Mouse (Mus musculus) adrenal gland, adult 10 weeks (tissue): Measurements from ENCODE around the gene Tnip2. TPM values are rescaled to one million over a fixed set of nuclear protein-coding genes. Genes with fewer than 3 reads are reported as not detected.

Experiments used
- polyA plus RNA-seq: library from polyadenylated mRNA; stranded (reverse); fragments of 350-450 nt; fragmentation: Illumina TruSeq; extraction: RNeasy Lipid Tissue Mini Kit (QIAGEN cat#74804); gene quantifications from one replicate; pipeline ENCODE4 v1.2.3, GENCODE M21; 2014; ENCODE audit warnings: low read depth, low replicate concordance

Gene Tnip2
- polyA plus RNA-seq: 6.9 TPM

DNA sequence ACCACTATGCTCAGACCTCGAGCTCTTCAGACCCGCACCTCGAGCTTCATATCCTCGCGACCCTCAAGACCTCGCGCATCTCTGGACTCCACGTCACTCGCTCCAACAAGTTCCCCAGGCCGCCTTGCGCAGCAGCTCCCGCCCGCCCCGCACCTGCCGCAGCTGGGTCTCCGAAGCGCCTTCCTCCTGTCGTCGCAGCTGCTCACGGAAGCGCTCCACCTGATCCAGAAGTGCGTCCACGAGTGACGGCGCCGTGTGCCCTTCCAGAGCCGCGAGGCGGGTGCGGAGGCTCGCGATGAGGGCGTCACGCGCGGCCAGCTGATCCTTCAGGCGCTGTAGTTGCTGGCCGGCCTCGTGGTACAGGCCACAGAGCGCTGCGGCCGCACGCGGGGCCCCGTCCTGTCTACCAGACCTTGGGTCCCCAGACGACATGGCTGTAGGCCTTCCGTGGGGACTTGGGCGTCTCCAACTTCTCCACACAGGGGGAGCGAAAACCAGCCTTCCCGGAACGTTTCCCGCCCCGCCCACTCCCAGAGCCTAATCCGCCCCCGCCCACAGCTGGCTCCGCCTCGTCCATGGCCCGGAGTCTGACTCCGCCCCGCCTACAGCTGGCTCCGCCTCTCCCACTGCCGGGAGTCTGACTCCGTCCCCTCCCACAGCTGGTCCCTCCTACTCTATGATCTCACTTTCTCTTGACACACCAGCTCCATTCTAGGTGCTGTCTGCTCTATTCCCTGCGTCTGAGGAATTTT lies at the start of gene Tnip2:
Tnip2 (minus strand) TSS at position 526 of the 752 bp plus-strand sequence.

DNA sequence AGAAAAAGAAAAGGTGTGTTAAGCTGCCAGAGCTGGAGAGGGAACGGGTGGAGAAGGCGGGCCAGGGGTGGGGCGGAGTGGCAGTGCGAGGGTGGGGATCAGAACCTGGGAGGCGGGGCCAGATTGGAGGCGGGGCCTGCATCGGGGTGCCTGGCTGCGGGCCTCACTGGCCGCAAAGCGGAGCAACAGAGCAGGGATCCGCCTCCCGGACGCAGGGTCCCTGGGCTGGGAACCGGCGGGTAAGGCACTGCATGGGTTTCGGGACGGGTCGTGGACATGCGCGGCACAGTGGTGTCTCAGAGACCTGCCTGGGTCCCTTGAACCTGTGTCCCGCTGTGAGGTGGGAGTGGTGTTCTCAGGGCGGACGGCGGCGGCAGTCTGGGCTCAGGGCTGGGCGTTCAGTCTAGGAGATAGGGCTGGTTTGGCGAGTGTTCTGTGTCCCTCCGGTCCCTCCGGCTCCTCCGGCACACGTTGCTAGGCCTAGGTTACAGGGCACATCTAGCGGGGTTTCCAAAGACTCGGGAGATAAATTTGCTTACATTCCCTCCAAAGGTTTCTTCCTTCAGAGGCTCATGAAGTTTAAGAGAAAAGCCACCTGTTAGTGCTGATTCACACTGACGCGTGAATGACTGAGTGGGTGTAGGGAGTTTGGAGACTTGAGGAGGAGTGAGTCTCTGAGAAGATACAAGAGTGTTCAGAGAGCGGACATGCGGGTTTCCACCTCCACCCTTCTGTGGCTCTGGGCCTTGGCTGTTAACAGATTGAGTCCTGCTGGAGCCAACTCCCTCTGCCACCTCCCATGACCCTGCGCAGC lies 12.1 kb upstream of the Tnip2 start, which contains the start of gene Sh3bp2:
Sh3bp2 (plus strand) TSS at position 176 of the 814 bp plus-strand sequence.

Other genes with a start within 250 kb of the Tnip2 start
- gene Zfyve28, start 225.5 kb downstream of the Tnip2 start, polyA plus RNA-seq: not detected
- not detected for gene Cfap99, start 225.4 kb downstream of the Tnip2 start, polyA plus RNA-seq
- gene Rnf4, start 177.7 kb downstream of the Tnip2 start, polyA plus RNA-seq: 101 TPM
- gene Fam193a, start 144.1 kb downstream of the Tnip2 start, polyA plus RNA-seq: 19.2 TPM
- 1.5 TPM for gene Sh3bp2, start 11.8 kb upstream of the Tnip2 start, polyA plus RNA-seq
- 91.3 TPM for gene Add1, start 59.7 kb upstream of the Tnip2 start, polyA plus RNA-seq
- gene Mfsd10, start 123.2 kb upstream of the Tnip2 start, polyA plus RNA-seq: not detected
- 35.0 TPM for gene Nop14, start 146.2 kb upstream of the Tnip2 start, polyA plus RNA-seq
- gene Grk4, start 146.4 kb upstream of the Tnip2 start, polyA plus RNA-seq: 8.3 TPM
- 10.9 TPM for gene Htt, start 247.7 kb upstream of the Tnip2 start, polyA plus RNA-seq